Mouse (Mus musculus): ENCODE measurements around the gene Zbtb1.

GRCm38 (mm10) chr12:76375506-76375905, 5.4 kb downstream of the Zbtb1 start:
- TF ChIP-seq POLR2A (IDR thresholded peaks at IDR 0.05; ENCODE audit: borderline replicate concordance, control insufficient read depth, low read depth, low read length): no peak
- no peak for TF ChIP-seq CTCF (IDR thresholded peaks at IDR 0.05; ENCODE audit: control insufficient read depth, insufficient read depth, low read length)
